Mouse (Mus musculus) heart, embryonic 15.5 days (tissue): Measurements from ENCODE around the gene Abcg8. TPM values are rescaled to one million over a fixed set of nuclear protein-coding genes. Genes with fewer than 3 reads are reported as not detected.

Experiments
- ATAC-seq: fragments of 200-750 bp; cut with Nextera tagmentation; replicated peaks from 2 replicates; pipeline ENCODE4 v1.8.0; 2017; ENCODE audit warnings: low read depth, moderate TSS enrichment; ENCODE audit not compliant: insufficient number of reproducible peaks, insufficient read depth, low FRiP score
- H3K27ac ChIP-seq: fragments of 300-500 bp; sonication (generic); 2 replicates; pipeline ENCODE4 v1.5.1; 2015; ENCODE audit warnings: mild to moderate bottlenecking, inconsistent platforms
- H3K27me3 ChIP-seq: fragments of 300-500 bp; sonication (generic); 2 replicates; pipeline ENCODE4 v1.6.1; 2015; ENCODE audit warnings: inconsistent platforms
- H3K36me3 ChIP-seq: fragments of 300-500 bp; sonication (generic); 2 replicates; pipeline ENCODE4 v1.6.1; 2015; ENCODE audit warnings: mild to moderate bottlenecking, inconsistent platforms
- H3K4me1 ChIP-seq: fragments of 300-500 bp; sonication (generic); replicated peaks from 2 replicates; pipeline ENCODE4 v1.6.1; 2015; ENCODE audit warnings: inconsistent platforms
- H3K4me2 ChIP-seq: fragments of 300-500 bp; sonication (generic); 2 replicates; pipeline ENCODE4 v1.6.1; 2015; ENCODE audit warnings: inconsistent platforms, mild to moderate bottlenecking, moderate library complexity
- H3K4me3 ChIP-seq: fragments of 300-500 bp; sonication (generic); 2 replicates; pipeline ENCODE4 v1.5.1; 2015; ENCODE audit warnings: mild to moderate bottlenecking, inconsistent platforms
- H3K9ac ChIP-seq: fragments of 300-500 bp; sonication (generic); 2 replicates; pipeline ENCODE4 v1.6.1; 2015; ENCODE audit warnings: mild to moderate bottlenecking, inconsistent platforms
- H3K9me3 ChIP-seq: fragments of 300-500 bp; sonication (generic); replicated peaks from 2 replicates; pipeline ENCODE4 v1.6.1; 2016; ENCODE audit warnings: inconsistent platforms
- WGBS: fragments of 180-500 bp; shearing (Covaris S2); methylation state at CpG from one replicate; pipeline ENCODE4 v1.1.7; 2015; ENCODE audit warnings: mixed read lengths; 5-methylcytosine and 5-hydroxymethylcytosine counted together
- polyA plus RNA-seq: library from polyadenylated mRNA; unstranded; fragments of >200 nt; fragmentation: Nextera tagmentation; extraction: Ambion mirVana; gene quantifications from 2 replicates; pipeline ENCODE4 v1.2.1, GENCODE M21; 2015

Abcg8 gene
- not detected in 2 replicates for polyA plus RNA-seq

DNA sequence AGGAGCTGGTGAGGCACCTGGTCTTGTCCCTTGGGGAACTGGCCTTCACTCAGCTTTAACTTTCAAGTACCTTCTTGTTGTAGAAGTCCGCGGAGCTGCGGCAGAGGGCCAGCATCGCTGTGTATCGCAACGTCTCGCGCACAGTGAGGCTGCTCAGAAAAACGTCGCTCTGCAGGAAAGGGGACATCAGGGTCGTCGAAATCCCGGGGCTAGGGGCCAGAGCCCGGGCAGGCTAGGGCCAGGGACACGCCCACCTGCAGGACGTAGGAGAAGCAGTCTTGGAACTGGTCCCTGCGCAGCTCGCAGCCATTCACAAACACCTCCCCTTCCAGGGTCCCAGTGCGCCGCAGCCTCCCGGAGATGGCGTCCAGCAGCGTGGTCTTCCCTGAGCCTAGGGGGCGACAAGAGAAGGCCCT lies at the start of gene Abcg8:
Abcg8 (plus strand) TSS at position 352 of the 416 bp plus-strand sequence.
- Histone ChIP-seq H3K36me3 (no peaks in the 10 kb centered on the region), H3K4me1 (peaks cover 11% of the 10 kb centered on the region; the same call in 1 of the 2 replicates), H3K27ac (no peak within 1 kb of the TSS), H3K4me2 (peak within 1 kb of the TSS; percentile 69), H3K4me3 (peak within 1 kb of the TSS; percentile 40), H3K9ac (0 out of 2 replicates have a peak within 1 kb of the TSS, but pooled peaks have one; percentile 22), H3K27me3 (peaks cover 17% of the 10 kb centered on the region; the same call in 1 of the 2 replicates), H3K9me3 (no peaks in the 10 kb centered on the region)
- ATAC-seq = peak; percentile 35; the same call in 1 of the 2 replicates
- WGBS = 3% methylated on average over 24 of the region's 24 CpGs

- Histone ChIP-seq H3K36me3 (no peaks in the 10 kb centered on the region), H3K9ac (peak overlapping the region; percentile 59; the same call in 1 of the 2 replicates), H3K27me3 (no peaks in the 10 kb centered on the region), H3K4me2 (peak overlapping the region; percentile 91), H3K9me3 (no peaks in the 10 kb centered on the region), H3K27ac (no peak overlapping the region; the same call in 1 of the 2 replicates), H3K4me3 (peak overlapping the region; percentile 79), H3K4me1 (peaks cover 4% of the 10 kb centered on the region)
- no peak for ATAC-seq
- WGBS = 31% methylated on average over 9 of the region's 9 CpGs
Observed at GRCm38 (mm10) chr17:84626857-84627305, 49.2 kb upstream of the Abcg8 start.

DNA sequence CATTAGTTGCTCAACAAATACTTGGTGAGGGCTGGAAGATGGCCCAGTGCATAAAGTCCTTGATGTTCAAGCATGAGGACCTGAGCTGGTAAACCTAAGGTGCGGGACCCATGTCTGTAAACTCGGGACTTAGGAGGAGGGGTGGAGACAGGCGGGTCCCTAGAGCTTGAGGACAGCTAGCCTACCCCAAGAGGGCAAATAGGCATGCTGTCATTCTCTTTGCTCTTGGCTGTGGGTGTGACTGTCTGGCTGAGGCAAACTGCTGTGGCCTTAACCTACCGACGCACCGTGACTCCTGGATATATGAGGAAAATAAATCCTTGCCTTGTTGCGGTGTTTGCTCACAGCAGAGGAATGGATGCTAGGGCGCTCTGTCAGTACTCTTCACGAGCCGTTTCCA lies 48.4 kb upstream of the Abcg8 start:
- Histone ChIP-seq H3K4me2 (no peak overlapping the region), H3K27me3 (no peaks in the 10 kb centered on the region), H3K9me3 (no peaks in the 10 kb centered on the region), H3K9ac (no peak overlapping the region), H3K4me3 (no peak overlapping the region), H3K27ac (no peak overlapping the region), H3K36me3 (no peaks in the 10 kb centered on the region), H3K4me1 (peaks cover 4% of the 10 kb centered on the region)
- ATAC-seq = no peak
- 84% methylated on average over 10 of the region's 10 CpGs for WGBS

DNA sequence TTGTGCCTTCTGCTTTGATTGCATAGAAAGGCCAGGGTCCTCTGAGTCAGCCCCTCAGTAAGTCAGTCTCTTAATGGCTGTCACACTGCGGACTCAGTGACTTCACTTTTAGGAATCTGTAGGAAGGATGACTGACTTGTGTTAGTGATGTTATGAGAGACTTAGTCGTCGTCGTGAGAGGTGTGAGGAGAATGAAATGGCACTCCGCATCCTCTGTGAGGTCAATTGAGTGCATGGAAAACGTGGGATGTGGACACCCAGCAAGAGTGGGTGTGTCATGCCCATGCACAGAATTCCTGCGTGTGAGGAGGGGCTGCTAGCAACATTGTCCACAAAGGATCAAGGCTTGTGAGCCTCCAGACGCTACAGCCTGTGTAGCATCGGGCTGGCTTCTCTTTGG lies 47.5 kb upstream of the Abcg8 start:
- Histone ChIP-seq H3K4me1 (peaks cover 4% of the 10 kb centered on the region), H3K27me3 (no peaks in the 10 kb centered on the region), H3K36me3 (no peaks in the 10 kb centered on the region), H3K9me3 (no peaks in the 10 kb centered on the region), H3K4me2 (no peak overlapping the region), H3K4me3 (no peak overlapping the region), H3K27ac (no peak overlapping the region), H3K9ac (no peak overlapping the region)
- WGBS = 70% methylated on average over 9 of the region's 9 CpGs
- ATAC-seq = no peak

- Histone ChIP-seq H3K27ac (no peak overlapping the region), H3K4me2 (no peak overlapping the region), H3K36me3 (no peaks in the 10 kb centered on the region), H3K9ac (no peak overlapping the region), H3K4me1 (peaks cover 2% of the 10 kb centered on the region), H3K4me3 (no peak overlapping the region), H3K27me3 (no peaks in the 10 kb centered on the region), H3K9me3 (no peaks in the 10 kb centered on the region)
- WGBS = 87% methylated on average over 6 of the region's 6 CpGs
- no peak for ATAC-seq
Observed at GRCm38 (mm10) chr17:84631836-84632235, 44.3 kb upstream of the Abcg8 start.

GRCm38 (mm10) chr17:84633443-84633842 lies 42.7 kb upstream of the Abcg8 start:
- ATAC-seq = no peak
- Histone ChIP-seq H3K4me2 (no peak overlapping the region), H3K9me3 (no peaks in the 10 kb centered on the region), H3K4me3 (no peak overlapping the region), H3K4me1 (no peaks in the 10 kb centered on the region), H3K27me3 (no peaks in the 10 kb centered on the region), H3K9ac (no peak overlapping the region), H3K27ac (no peak overlapping the region), H3K36me3 (no peaks in the 10 kb centered on the region)
- WGBS = 71% methylated on average over 13 of the region's 13 CpGs

DNA sequence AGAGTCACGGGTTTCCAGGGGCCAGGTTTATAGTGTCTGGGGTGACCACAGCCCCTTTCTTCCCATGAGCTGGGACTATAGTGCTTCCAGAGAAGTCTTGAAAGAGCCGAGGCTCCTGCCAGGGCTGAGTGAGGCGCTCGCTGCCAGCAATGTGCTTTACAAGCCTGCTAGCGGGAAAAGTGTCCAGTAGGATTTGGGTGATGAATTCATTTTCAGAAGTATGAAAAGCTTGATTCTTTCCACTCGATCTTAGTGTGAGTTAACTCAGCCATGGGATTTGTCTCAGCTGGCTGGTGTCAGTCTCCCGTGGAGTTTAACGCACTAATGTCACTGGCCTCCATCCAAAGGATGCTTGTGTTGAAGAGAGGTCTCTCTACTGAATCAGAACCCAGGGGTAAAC lies 39.8 kb upstream of the Abcg8 start:
- WGBS = 56% methylated on average over 8 of the region's 8 CpGs
- H3K27me3 ChIP-seq = no peaks in the 10 kb centered on the region
- no peaks in the 10 kb centered on the region for H3K4me1 ChIP-seq
- H3K4me3 ChIP-seq = no peak overlapping the region
- H3K9ac ChIP-seq = no peak overlapping the region
- no peaks in the 10 kb centered on the region for H3K9me3 ChIP-seq
- H3K4me2 ChIP-seq = no peak overlapping the region
- no peak for ATAC-seq
- H3K27ac ChIP-seq = no peak overlapping the region
- no peaks in the 10 kb centered on the region for H3K36me3 ChIP-seq

DNA sequence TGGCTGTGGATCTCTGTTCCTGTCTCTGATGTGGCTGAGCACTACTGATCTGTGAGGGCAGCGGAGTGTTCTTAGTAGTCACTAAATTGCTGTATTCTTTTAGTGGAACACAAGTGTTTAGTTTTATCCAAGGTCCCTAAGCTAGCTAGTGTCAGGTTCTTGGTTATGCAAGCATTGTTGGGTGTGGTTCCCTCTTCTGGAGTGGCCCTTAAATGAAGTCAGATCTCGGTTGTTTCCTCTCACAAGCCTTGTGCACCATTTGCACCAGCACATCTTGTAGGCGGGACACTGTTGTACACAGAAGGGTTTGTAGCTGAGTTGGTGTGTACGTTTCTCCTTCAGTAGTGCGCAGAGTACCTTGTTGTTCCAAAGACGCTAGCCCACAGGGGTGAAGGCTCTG lies 38.1 kb upstream of the Abcg8 start:
- Histone ChIP-seq H3K9me3 (no peaks in the 10 kb centered on the region), H3K4me2 (no peak overlapping the region), H3K4me3 (no peak overlapping the region), H3K27ac (no peak overlapping the region), H3K4me1 (0 out of 2 replicates have a peak, but pooled peaks cover 1% of the 10 kb centered on the region), H3K27me3 (no peaks in the 10 kb centered on the region), H3K9ac (no peak overlapping the region), H3K36me3 (no peaks in the 10 kb centered on the region)
- ATAC-seq = no peak
- WGBS = 89% methylated on average over 6 of the region's 6 CpGs

- Histone ChIP-seq H3K27me3 (no peaks in the 10 kb centered on the region), H3K4me1 (0 out of 2 replicates have a peak, but pooled peaks cover 6% of the 10 kb centered on the region), H3K27ac (no peak overlapping the region), H3K9ac (no peak overlapping the region), H3K4me3 (no peak overlapping the region), H3K36me3 (no peaks in the 10 kb centered on the region), H3K4me2 (no peak overlapping the region), H3K9me3 (no peaks in the 10 kb centered on the region)
- ATAC-seq = no peak
- WGBS = 66% methylated on average over 10 of the region's 10 CpGs
Observed at GRCm38 (mm10) chr17:84639796-84640378, 36.2 kb upstream of the Abcg8 start.

- Histone ChIP-seq H3K4me1 (0 out of 2 replicates have a peak, but pooled peaks cover 6% of the 10 kb centered on the region), H3K36me3 (no peaks in the 10 kb centered on the region), H3K4me3 (no peak overlapping the region), H3K4me2 (no peak overlapping the region), H3K9ac (no peak overlapping the region), H3K27ac (no peak overlapping the region), H3K9me3 (no peaks in the 10 kb centered on the region), H3K27me3 (no peaks in the 10 kb centered on the region)
- 40% methylated on average over 3 of the region's 3 CpGs for WGBS
- no peak for ATAC-seq
Observed at GRCm38 (mm10) chr17:84641893-84642292, 34.2 kb upstream of the Abcg8 start.

GRCm38 (mm10) chr17:84642324-84642723 lies 33.8 kb upstream of the Abcg8 start:
- no peaks in the 10 kb centered on the region for H3K27me3 ChIP-seq
- 85% methylated on average over 9 of the region's 9 CpGs for WGBS
- 0 out of 2 replicates have a peak, but pooled peaks cover 6% of the 10 kb centered on the region for H3K4me1 ChIP-seq
- no peak overlapping the region for H3K4me2 ChIP-seq
- H3K36me3 ChIP-seq = no peaks in the 10 kb centered on the region
- H3K9me3 ChIP-seq = no peaks in the 10 kb centered on the region
- H3K4me3 ChIP-seq = no peak overlapping the region
- H3K27ac ChIP-seq = no peak overlapping the region
- H3K9ac ChIP-seq = no peak overlapping the region
- ATAC-seq = no peak
